ENCODE assay signal across 28 mouse cellular contexts in genomic region chr16:10515953-10516572, GRCm38 (mm10). TPM values are rescaled to one million over a fixed set of nuclear protein-coding genes. Genes with fewer than 3 reads are reported as not detected.
DNase-seq lines count a peak whose midpoint lies in the region; ATAC-seq lines count a peak whose summit lies in the region.
"Had no signal": no experiment of that assay in that cellular context is flagged by ENCODE, and none has a peak within 500 bp of the region (broad histone marks: within the 10 kb centered on the region; RNA-seq: fewer than 3 reads in every experiment).

No protein-coding gene starts in this region.

- peak; percentile 77 for ATAC-seq in neutrophil, adult 5-6 weeks (ENCODE audit: extremely low read depth, insufficient number of reproducible peaks, low FRiP score, poor library complexity, severe bottlenecking)
- ATAC-seq: activated CD4-positive, CD25-positive, alpha-beta regulatory T cell, adult 4 months; intestine, postnatal 0 days; midbrain, embryonic 13.5 days had no signal

- no peaks in the 10 kb centered on the region for H3K27me3 ChIP-seq in splenic B cell, adult 2 months (ENCODE audit: control insufficient read depth, insufficient read depth, low read length, poor library complexity, severe bottlenecking)
- H3K27me3 ChIP-seq: embryonic facial prominence, embryonic 15.5 days; forebrain, embryonic 12.5 days; hindbrain, embryonic 12.5 days; liver, embryonic 15.5 days; lung, embryonic 15.5 days; midbrain, embryonic 13.5 days had no signal

- H3K36me3 ChIP-seq in splenic B cell, adult 2 months (ENCODE audit: control insufficient read depth, insufficient read depth, low read length, poor library complexity, severe bottlenecking), result peaks cover 33% of the 10 kb centered on the region
- H3K36me3 ChIP-seq: embryonic facial prominence, embryonic 10.5 days; embryonic facial prominence, embryonic 15.5 days; forebrain, embryonic 12.5 days; hindbrain, embryonic 12.5 days; liver, embryonic 15.5 days; lung, embryonic 15.5 days; midbrain, embryonic 13.5 days had no signal

- DNase-seq in layer of hippocampus, adult 9-11 months, result peak; percentile 42
- DNase-seq in layer of hippocampus, adult 18-20 months (ENCODE audit: low spot score in 2 of 2), result no peak
- peak; percentile 78 to 82 for DNase-seq in B cell, adult 2 months
- DNase-seq in splenic B cell, adult 2 months (ENCODE audit: low read depth, low spot score), result peak; percentile 90
- no peak for DNase-seq in left cerebral cortex, adult 18-20 months (ENCODE audit: low spot score in 2 of 2)
- DNase-seq in urinary bladder, postnatal 36 days (ENCODE audit: low spot score in 2 of 2), result no peak
- DNase-seq: adrenal gland, adult 2 months; cerebellum, adult 8-10 months; cerebellum, postnatal 25 days; gastrocnemius, postnatal 10 days; heart, postnatal 14 days; kidney, adult 9 months; kidney, postnatal 14 days; liver; retina, postnatal 1 day; right cerebral cortex, postnatal 14 days; thymus, postnatal 14 days had no signal

RNA-seq across cellular contexts. Expression of gene Dexi, which starts 26.8 kb away (rescaled TPM):
- 10 to 100 TPM; 62.8 to 67.7 TPM for total RNA-seq in layer of hippocampus, adult 18-20 months (2021)
- total RNA-seq in neutrophil, adult 5-6 weeks (2017), result 10.4 and 12.5 TPM in 2 replicates
- total RNA-seq in left cerebral cortex, adult 18-20 months (2021), result 10 to 100 TPM; 64.4 to 69.2 TPM

RNA-seq across cellular contexts. Expression of gene Clec16a, which starts 29.1 kb away (rescaled TPM):
- 10 to 100 TPM; 93.0 to 95.7 TPM for total RNA-seq in layer of hippocampus, adult 18-20 months (2021)
- 21.5 and 23.8 TPM in 2 replicates for total RNA-seq in neutrophil, adult 5-6 weeks (2017)
- total RNA-seq in left cerebral cortex, adult 18-20 months (2021), result 10 to 100 TPM; 98.0 to 98.1 TPM

RNA-seq across cellular contexts. Expression of gene Ciita, which starts 36.2 kb away (rescaled TPM):
- under 1 TPM in 1 of 2 experiments, not detected in 1; 0.08 TPM for total RNA-seq in layer of hippocampus, adult 18-20 months (2021)
- total RNA-seq in neutrophil, adult 5-6 weeks (2017), result 137 and 148 TPM in 2 replicates
- total RNA-seq in left cerebral cortex, adult 18-20 months (2021), result under 1 TPM; 0.19 to 0.37 TPM
- total RNA-seq: layer of hippocampus, postnatal 25 days had no signal

Comparison
In these comparisons a context has a peak if more than half of its experiments do, and no peak if none do; other contexts are left out.
1. DNase-seq: peak in layer of hippocampus, adult 9-11 months (single experiment), B cell, adult 2 months (2 of 2) and splenic B cell, adult 2 months (single experiment); none in layer of hippocampus, adult 18-20 months (0 of 2), left cerebral cortex, adult 18-20 months (0 of 2) and urinary bladder, postnatal 36 days (0 of 2).
2. RNA of gene Ciita, which starts 36.2 kb away (total RNA-seq): 137 to 148 TPM in neutrophil, adult 5-6 weeks; 0.19 to 0.37 TPM in left cerebral cortex, adult 18-20 months and 0.08 TPM in layer of hippocampus, adult 18-20 months; every median in the first group is over 100 times any median in the second.